Mouse (Mus musculus) olfactory bulb, adult 2 months (tissue): Measurements from ENCODE around the gene Fbxo4. TPM values are rescaled to one million over a fixed set of nuclear protein-coding genes. Genes with fewer than 3 reads are reported as not detected.
A peak's percentile ranks its signal among the peaks of the same experiment; 100 is the strongest.

ENCODE experiments used
- H3K27ac ChIP-seq: fragments of 200-500 bp; 2 replicates; pipeline ENCODE4 v1.5.1; 2012; ENCODE audit warnings: low read depth, low read length; ENCODE audit not compliant: insufficient read depth
- H3K4me1 ChIP-seq: fragments of 200-500 bp; 2 replicates; pipeline ENCODE4 v1.6.1; 2012; ENCODE audit warnings: low read length; ENCODE audit not compliant: control insufficient read depth, insufficient read depth
- H3K4me3 ChIP-seq: fragments of 200-500 bp; 2 replicates; pipeline ENCODE4 v1.5.1; 2012; ENCODE audit warnings: mild to moderate bottlenecking, low read depth, low read length, moderate library complexity; ENCODE audit not compliant: insufficient read depth
- CTCF ChIP-seq: fragments of 200-500 bp; IDR thresholded peaks from 2 replicates; pipeline ENCODE4 v1.5.1; 2012; ENCODE audit warnings: low read depth, mild to moderate bottlenecking, low read length, moderate library complexity; ENCODE audit not compliant: insufficient read depth
- POLR2A ChIP-seq: fragments of 200-500 bp; IDR thresholded peaks from 2 replicates; pipeline ENCODE4 v1.6.1; 2012; ENCODE audit warnings: mild to moderate bottlenecking, low read depth, low read length, moderate library complexity; ENCODE audit not compliant: insufficient read depth
- WGBS: fragments of 180-500 bp; shearing (Covaris S2); methylation state at CpG from one replicate; pipeline ENCODE4 v1.1.7; 2018; 5-methylcytosine and 5-hydroxymethylcytosine counted together
- polyA plus RNA-seq: library from polyadenylated mRNA; stranded (reverse); fragments of >200 nt; gene quantifications from 2 replicates; pipeline ENCODE4 v1.2.4, GENCODE M21; 2012; ENCODE audit warnings: low replicate concordance; ENCODE audit not compliant: missing spikeins, insufficient read depth, insufficient read length

The Fbxo4 gene
- not detected in 2 replicates for polyA plus RNA-seq

DNA sequence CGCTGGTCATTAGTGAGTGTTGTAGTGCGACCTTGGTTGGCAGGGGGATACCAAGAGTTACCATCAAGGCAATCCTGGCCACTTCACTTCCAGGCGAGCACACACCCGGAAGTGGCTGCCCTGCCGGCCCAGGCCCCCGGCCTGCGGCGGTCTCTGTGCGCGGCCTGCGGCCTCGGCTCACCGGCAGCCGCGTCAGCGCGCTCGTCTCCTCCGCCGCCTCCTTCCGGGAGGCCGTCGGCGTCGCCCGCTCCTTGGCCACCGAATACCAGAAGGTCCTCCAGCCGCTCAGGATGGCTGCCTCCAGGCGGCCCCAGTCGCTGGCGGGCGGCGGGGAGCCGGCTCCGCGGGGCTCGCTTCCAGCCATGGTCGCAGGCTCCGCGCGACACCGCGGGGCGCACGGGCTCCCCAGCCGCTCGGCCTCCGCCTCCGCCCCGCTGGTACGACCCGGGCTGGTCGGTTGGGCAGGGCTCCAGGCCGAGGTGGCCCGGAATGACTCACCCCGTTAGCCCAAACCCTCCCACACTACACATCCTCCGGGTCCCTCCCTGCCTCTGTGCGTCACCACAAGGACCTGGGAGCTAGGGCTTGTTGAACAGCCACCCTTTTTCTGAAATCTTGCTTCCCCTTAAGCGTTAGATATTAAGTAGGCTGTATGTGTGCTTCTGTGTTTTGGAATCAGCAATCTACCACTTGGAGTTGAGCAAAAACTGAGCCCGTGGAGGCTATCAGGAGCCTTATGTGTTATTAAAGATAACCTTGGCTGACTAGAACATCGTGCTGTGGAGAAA is at the start of gene Fbxo4:
Gene Fbxo4 (minus strand): TSS at position 513 of the 788 bp plus-strand sequence.
- under 1% methylated on average over 61 of the region's 61 CpGs for WGBS
- H3K4me1 ChIP-seq: no peaks in the 10 kb centered on the region
- peak within 1 kb of the TSS; percentile 62 for H3K4me3 ChIP-seq
- H3K27ac ChIP-seq: peak within 1 kb of the TSS; percentile 96
- peak; percentile 49 for TF ChIP-seq POLR2A
- peak; percentile 32; the same call in 1 of the 2 replicates for TF ChIP-seq CTCF

DNA sequence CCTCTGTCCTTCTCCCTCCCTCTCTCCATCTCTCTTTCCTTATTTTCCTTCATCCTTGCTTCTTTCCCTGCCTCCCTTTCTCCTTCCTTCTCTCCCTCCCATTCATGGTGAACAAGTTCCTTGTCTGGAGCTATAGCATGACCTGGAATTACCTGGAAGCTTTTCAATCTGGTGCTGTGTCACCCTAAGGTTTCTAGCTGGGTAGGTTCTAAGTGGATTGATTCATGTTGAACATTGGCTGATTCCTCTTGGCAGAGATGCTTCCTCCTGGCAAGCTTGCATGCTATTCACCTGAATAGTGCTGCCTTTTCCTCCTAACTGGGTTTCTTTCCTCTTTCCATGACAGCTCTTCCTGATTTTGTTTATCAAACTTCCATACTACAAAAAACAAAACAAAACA is 49.6 kb upstream of the Fbxo4 start:
- no peak for TF ChIP-seq CTCF
- TF ChIP-seq POLR2A: no peak
- no peak overlapping the region for H3K4me3 ChIP-seq
- no peak overlapping the region for H3K27ac ChIP-seq
- peaks cover 12% of the 10 kb centered on the region for H3K4me1 ChIP-seq

DNA sequence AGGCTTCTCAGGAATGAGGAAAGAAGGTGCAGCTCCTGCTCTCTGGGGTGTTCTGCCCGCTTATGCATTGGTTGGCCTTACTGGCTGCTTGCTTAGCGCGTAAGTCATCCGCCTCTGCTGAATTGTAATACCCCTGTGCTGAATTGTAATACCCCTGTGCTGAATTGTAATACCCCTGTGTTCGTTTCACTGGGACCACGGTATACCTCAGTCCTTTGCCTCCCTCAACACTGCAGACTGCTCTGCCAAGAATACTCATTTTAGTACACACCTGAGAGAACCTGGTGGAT is 49.0 kb upstream of the Fbxo4 start:
- TF ChIP-seq CTCF (no peak), POLR2A (no peak)
- Histone ChIP-seq H3K27ac (peak overlapping the region; percentile 97), H3K4me3 (no peak overlapping the region), H3K4me1 (peaks cover 10% of the 10 kb centered on the region)
- WGBS: 55% methylated on average over 6 of the region's 6 CpGs

DNA sequence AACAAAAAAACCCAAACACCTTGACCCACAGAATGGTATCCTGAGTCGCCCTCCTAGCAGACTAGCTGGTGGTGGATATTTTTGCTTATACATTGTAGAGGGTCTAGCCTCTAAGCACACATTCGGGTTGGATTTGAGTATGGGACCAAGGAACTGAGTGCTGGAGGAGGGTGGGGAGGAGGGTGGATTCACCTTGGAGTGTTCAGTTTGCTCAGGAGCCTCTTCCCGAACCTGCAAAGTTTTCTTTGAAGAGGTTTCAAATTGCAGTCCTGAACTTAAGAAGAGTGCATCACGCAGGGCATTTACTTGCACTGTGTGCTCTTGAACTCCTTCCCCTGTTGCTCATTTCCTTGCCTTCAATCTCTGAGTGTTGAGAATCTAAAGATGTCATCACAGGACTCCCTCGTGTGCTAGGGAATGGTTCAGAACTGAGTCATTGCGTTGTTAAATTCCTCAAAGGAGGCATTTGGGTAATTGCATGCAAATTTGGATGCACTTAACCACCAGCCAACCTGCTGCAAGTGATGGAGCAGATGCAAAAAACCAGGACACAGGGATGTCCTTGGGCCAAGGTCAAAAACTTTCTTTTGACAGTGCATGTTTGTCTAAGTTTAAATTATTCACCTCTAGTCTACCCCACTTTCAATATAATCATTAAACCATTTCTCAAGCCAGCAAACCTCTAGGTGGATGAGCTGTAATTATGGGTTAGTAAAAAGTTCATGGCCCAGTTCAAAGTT is 48.5 kb upstream of the Fbxo4 start:
- 2% methylated on average over 6 of the region's 6 CpGs for WGBS
- Histone ChIP-seq H3K4me3 (peak overlapping the region; percentile 90), H3K4me1 (peaks cover 8% of the 10 kb centered on the region), H3K27ac (peak overlapping the region; percentile 97)
- TF ChIP-seq POLR2A: no peak
- TF ChIP-seq CTCF: no peak

DNA sequence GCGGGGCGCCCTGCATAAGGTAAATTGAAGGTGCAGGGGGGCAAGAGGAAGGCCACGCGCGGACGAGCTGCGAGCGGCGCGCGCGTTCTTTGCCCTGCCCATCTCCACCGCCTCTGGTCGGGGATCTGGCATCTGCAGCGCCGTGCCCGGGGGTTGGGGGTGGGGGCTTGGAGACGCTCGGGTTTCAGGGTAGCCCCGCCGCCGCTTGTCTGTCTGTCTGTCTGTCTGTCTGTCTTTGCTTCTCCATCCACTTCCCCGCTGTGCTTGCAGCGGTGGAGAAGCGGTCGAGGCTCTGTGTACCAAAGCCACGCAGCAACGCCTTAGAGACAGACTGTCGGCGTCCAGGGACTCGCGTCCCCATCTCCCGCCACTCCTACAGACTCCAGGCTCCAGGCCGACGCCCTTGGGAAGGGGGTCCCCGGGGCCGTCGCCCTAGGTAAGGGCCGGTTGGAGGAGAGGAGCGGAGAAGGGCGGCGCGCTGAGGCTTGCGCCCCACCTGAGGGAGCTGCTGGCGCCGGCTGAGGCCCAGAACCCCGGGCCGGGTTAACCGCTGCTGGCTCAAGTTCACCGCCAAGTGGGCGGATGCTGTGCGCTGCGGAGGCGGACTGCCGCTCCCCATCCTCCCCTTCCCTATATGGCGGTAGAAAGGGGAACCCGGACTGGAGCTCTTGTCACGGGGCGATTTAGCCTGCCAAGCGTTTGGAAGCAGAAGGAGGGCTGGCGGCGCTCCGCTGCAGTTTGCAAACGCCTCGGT is 47.6 kb upstream of the Fbxo4 start:
- WGBS: 0% methylated on average over 65 of the region's 65 CpGs
- H3K27ac ChIP-seq: peak overlapping the region; percentile 97
- TF ChIP-seq CTCF (no peak), POLR2A (no peak)
- H3K4me1 ChIP-seq: peaks cover 8% of the 10 kb centered on the region
- peak overlapping the region; percentile 90 for H3K4me3 ChIP-seq

DNA sequence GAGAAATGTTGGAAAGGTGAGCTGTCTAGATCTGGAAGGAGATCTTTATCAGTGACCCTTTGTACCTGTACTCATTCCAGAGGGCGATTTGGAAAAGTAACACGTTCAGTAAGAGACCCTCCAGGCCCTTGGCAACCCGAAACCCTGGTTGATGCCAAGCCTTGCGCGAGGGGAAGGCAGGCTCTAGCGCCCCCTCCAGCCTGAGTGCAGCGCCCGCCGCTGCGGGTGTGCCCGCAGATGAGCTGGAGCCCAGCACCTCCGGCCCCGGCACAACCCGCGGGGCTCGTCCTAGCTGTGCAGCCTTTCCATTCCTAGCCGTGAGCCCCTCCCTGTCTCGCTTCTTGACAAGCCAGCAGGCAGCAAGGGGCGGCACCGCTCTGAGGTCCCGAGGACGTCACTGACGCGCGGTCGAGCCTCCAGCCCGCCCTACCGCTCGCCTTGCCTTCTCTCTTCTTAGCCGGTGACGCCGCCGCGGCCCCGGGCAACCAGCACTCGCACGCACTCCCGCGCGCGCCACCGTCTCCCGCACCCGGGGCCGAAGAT is 46.9 kb upstream of the Fbxo4 start, which contains the start of gene Oxct1:
Gene Oxct1 (plus strand): TSS at position 153 of the 543 bp plus-strand sequence.
- Histone ChIP-seq H3K27ac (peak within 1 kb of the TSS; percentile 97), H3K4me1 (peaks cover 7% of the 10 kb centered on the region), H3K4me3 (peak within 1 kb of the TSS; percentile 90)
- TF ChIP-seq CTCF: peak; percentile 77
- peak; percentile 82 for TF ChIP-seq POLR2A
- WGBS: under 1% methylated on average over 45 of the region's 45 CpGs

DNA sequence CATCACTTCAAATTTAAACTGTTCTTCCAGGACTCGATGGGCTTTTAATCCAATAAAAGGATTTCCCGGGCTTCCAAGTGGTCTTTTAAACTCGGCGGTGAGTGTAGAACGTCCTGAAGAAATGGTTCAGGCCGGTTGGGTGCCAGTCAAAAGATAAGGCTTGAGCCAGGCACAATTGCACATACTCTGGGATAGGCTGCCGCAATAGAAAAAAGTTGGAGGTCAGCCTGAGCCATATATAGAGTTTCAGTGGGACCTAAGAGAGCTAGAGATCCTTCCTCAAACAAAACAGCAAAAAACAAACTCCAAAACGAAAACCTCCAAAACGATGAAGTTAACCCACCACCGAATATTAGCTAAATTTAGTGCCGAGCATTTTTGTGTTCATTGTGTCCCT is 46.1 kb upstream of the Fbxo4 start:
- peaks cover 7% of the 10 kb centered on the region for H3K4me1 ChIP-seq
- H3K4me3 ChIP-seq: no peak overlapping the region
- TF ChIP-seq CTCF (no peak), POLR2A (no peak)
- peak overlapping the region; percentile 97 for H3K27ac ChIP-seq
- WGBS: 37% methylated on average over 11 of the region's 11 CpGs

DNA sequence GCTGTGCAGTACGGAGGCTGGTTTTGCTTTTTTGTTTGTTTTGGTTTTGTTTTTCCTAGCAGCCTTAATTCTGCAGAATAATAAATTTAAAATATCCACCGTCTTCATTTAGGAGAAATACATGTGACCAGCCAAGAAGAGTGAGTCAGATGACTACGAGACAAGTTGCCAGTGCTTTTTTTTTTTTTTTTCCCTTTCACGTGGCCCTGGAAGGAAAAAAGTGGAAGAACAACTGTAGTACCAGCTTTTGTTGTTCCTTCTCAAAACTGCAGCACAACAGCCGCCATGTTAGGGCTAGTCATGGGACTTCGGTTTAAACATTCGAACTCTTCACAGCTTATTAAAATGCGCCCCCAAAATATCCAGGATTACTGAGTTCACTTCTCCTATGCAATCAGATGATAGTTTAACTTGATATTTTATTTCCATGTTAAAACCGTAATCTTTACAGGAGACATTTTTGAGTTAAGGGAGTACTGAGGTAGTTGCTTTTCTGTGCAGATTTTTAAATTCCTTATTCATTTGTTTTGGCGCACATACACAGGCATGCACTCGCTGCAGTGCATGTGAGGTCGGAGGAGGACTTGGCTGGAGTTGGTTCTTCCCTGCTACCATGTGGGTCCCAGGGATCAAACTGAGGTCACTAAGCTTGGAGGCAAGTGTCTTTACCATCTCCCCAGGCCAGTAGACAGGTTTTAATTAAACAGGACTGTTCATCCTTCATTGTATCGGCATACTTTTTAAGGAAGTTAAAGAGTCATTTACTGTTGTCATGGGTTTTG is 45.5 kb upstream of the Fbxo4 start:
- H3K4me3 ChIP-seq: no peak overlapping the region
- TF ChIP-seq CTCF: no peak
- no peak for TF ChIP-seq POLR2A
- WGBS: 73% methylated on average over 13 of the region's 13 CpGs
- H3K27ac ChIP-seq: peak overlapping the region; percentile 97; the same call in 1 of the 2 replicates
- peaks cover 7% of the 10 kb centered on the region for H3K4me1 ChIP-seq
